Mouse (Mus musculus): ENCODE measurements around the gene Cand1. TPM values are rescaled to one million over a fixed set of nuclear protein-coding genes. Genes with fewer than 3 reads are reported as not detected.
A peak's percentile ranks its signal among the peaks of the same experiment; 100 is the strongest.

The Cand1 gene
- polyA plus RNA-seq, 1 experiment, result 27.1 TPM

DNA sequence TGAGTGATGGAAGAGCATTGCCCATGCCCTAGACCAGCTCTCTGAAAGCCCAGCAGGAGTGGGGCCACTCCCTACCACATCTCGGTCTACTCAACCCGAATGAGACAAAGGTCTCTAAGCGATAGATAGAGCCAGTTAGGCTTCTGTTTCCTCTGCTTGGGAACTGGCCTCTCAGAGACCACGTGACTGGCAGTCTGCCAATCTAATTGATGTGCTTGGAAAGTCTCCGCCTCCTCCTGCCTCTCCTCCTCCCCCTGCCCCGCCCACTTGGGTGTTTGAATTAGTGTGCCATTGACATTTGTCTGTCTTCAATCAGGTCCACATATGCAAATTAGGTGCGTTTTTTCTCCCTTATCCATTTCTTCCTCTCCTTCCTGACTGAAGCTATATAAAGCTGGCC lies 24.9 kb upstream of the Cand1 start:
- DNase-seq, result peak; percentile 14
- 74% methylated on average over 7 of the region's 7 CpGs for WGBS
- H3K4me3 ChIP-seq (ENCODE audit: insufficient read depth, low read depth, low read length), result no peak overlapping the region
- no peaks in the 10 kb centered on the region for H3K36me3 ChIP-seq (ENCODE audit: control insufficient read depth, insufficient read depth, low read length)
- H3K4me1 ChIP-seq (ENCODE audit: control insufficient read depth, insufficient read depth, low read length), result no peaks in the 10 kb centered on the region
- no peaks in the 10 kb centered on the region for H3K27me3 ChIP-seq (replicated peaks; ENCODE audit: control insufficient read depth, insufficient read depth, low read length)
- H3K27ac ChIP-seq (ENCODE audit: insufficient read depth, low read depth, low read length), result no peak overlapping the region
- TF ChIP-seq POLR2A (IDR thresholded peaks at IDR 0.05; ENCODE audit: low read depth, low read length) (no peak), CTCF (conservative IDR thresholded peaks at IDR 0.05; ENCODE audit: insufficient read depth, insufficient read length, low read depth, low read length) (no peak)

DNA sequence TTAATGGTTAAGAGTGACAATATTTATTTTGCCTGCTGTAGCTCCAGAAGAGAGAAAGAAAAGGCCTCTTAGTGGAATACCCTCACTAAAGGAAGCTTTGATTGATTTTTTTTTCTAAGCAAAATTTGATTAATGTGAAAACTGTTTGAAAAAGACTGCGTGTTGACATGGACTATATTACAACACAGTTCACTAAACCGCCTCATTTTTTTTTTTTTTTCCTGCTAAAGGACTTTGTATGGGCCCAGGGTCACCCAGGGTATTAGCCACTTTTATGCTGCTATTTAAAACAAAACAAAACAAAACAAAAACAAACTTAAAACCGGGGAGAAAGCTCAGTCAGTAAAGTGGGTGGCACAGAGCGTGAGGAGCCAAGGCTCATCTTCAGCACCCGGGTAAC lies 23.0 kb upstream of the Cand1 start:
- no peak for DNase-seq
- TF ChIP-seq CTCF (conservative IDR thresholded peaks at IDR 0.05; ENCODE audit: insufficient read depth, insufficient read length, low read depth, low read length) (no peak), POLR2A (IDR thresholded peaks at IDR 0.05; ENCODE audit: low read depth, low read length) (no peak)
- no peaks in the 10 kb centered on the region for H3K27me3 ChIP-seq (replicated peaks; ENCODE audit: control insufficient read depth, insufficient read depth, low read length)
- no peak overlapping the region for H3K27ac ChIP-seq (ENCODE audit: insufficient read depth, low read depth, low read length)
- 83% methylated on average over 5 of the region's 5 CpGs for WGBS
- H3K36me3 ChIP-seq (ENCODE audit: control insufficient read depth, insufficient read depth, low read length), result no peaks in the 10 kb centered on the region
- no peaks in the 10 kb centered on the region for H3K4me1 ChIP-seq (ENCODE audit: control insufficient read depth, insufficient read depth, low read length)
- H3K4me3 ChIP-seq (ENCODE audit: insufficient read depth, low read depth, low read length), result no peak overlapping the region

DNA sequence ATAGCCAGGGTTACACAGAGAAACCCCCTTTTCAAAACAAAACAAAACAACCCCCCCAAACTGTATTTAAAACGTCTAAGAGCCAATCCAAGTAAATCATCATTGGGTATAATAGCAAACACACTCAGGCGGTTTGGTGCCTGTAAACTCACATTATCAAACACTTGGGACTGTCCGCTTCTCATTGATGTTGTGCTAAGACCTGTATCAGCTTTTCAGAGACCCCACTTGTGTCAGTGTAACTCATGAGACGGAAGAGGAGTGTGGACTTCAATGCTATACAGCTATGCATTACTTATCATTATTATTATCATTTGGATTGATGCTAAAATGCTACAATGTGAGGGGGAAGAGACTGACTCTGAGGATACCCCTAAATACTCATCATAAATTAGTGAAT lies 18.0 kb upstream of the Cand1 start:
- Histone ChIP-seq H3K4me3 (ENCODE audit: insufficient read depth, low read depth, low read length) (no peak overlapping the region), H3K27ac (ENCODE audit: insufficient read depth, low read depth, low read length) (no peak overlapping the region), H3K4me1 (ENCODE audit: control insufficient read depth, insufficient read depth, low read length) (no peaks in the 10 kb centered on the region), H3K27me3 (replicated peaks; ENCODE audit: control insufficient read depth, insufficient read depth, low read length) (no peaks in the 10 kb centered on the region), H3K36me3 (ENCODE audit: control insufficient read depth, insufficient read depth, low read length) (no peaks in the 10 kb centered on the region)
- 73% methylated on average over 4 of the region's 4 CpGs for WGBS
- TF ChIP-seq POLR2A (IDR thresholded peaks at IDR 0.05; ENCODE audit: low read depth, low read length) (no peak), CTCF (conservative IDR thresholded peaks at IDR 0.05; ENCODE audit: insufficient read depth, insufficient read length, low read depth, low read length) (no peak)
- no peak for DNase-seq

DNA sequence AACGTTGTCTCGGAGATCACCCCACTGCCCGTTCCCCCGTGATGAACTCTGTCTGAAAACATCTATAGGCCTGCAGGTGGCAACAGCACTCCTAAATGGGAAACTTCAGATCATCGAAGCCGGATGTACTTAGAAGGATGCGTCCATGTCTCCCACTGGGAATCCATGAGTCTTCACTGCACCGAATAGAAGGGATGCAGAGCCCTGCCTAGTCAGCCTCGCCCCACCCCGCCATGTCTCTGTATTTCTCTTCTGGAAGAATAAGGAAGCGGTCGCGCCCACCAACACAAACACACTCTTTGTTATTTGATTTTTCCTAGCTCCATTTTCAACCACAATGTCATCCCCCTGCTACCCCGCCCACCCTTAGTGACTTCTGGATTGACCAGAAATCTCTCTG lies 4.3 kb upstream of the Cand1 start:
- no peak overlapping the region for H3K4me3 ChIP-seq (ENCODE audit: insufficient read depth, low read depth, low read length)
- peaks cover 2% of the 10 kb centered on the region; the same call in 1 of the 2 replicates for H3K4me1 ChIP-seq (ENCODE audit: control insufficient read depth, insufficient read depth, low read length)
- no peak for DNase-seq
- no peaks in the 10 kb centered on the region for H3K27me3 ChIP-seq (replicated peaks; ENCODE audit: control insufficient read depth, insufficient read depth, low read length)
- no peaks in the 10 kb centered on the region for H3K36me3 ChIP-seq (ENCODE audit: control insufficient read depth, insufficient read depth, low read length)
- 90% methylated on average over 14 of the region's 14 CpGs for WGBS
- TF ChIP-seq POLR2A (IDR thresholded peaks at IDR 0.05; ENCODE audit: low read depth, low read length), result no peak
- no peak for TF ChIP-seq CTCF (conservative IDR thresholded peaks at IDR 0.05; ENCODE audit: insufficient read depth, insufficient read length, low read depth, low read length)
- H3K27ac ChIP-seq (ENCODE audit: insufficient read depth, low read depth, low read length), result no peak overlapping the region

DNA sequence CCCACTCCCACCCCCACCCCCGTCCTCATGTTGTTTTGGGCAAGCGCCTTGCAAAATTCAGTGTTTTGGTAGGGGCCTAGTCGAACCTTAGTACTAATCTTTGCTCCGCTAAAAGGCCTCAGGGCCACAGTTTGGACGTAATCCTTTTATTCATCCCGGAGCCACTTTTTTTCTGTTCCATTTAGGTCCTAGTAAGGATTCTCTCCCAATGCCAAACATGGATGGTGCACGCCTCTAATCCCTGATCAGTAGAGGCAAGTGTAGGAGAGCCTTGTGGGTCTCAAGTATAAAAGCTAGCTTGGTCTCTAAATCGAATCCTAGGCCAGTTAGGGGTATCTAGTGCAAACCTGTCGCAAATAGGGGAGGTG lies 851 bp upstream of the Cand1 start:
- DNase-seq, result no peak
- H3K4me1 ChIP-seq (ENCODE audit: control insufficient read depth, insufficient read depth, low read length), result peaks cover 6% of the 10 kb centered on the region; the same call in 1 of the 2 replicates
- whole genome bisulfite sequencing, result 4% methylated on average over 9 of the region's 9 CpGs
- no peaks in the 10 kb centered on the region for H3K27me3 ChIP-seq (replicated peaks; ENCODE audit: control insufficient read depth, insufficient read depth, low read length)
- H3K36me3 ChIP-seq (ENCODE audit: control insufficient read depth, insufficient read depth, low read length), result no peaks in the 10 kb centered on the region
- H3K27ac ChIP-seq (ENCODE audit: insufficient read depth, low read depth, low read length), result peak overlapping the region; percentile 55
- TF ChIP-seq CTCF (conservative IDR thresholded peaks at IDR 0.05; ENCODE audit: insufficient read depth, insufficient read length, low read depth, low read length) (no peak), POLR2A (IDR thresholded peaks at IDR 0.05; ENCODE audit: low read depth, low read length) (no peak)
- peak overlapping the region; percentile 60 for H3K4me3 ChIP-seq (ENCODE audit: insufficient read depth, low read depth, low read length)

DNA sequence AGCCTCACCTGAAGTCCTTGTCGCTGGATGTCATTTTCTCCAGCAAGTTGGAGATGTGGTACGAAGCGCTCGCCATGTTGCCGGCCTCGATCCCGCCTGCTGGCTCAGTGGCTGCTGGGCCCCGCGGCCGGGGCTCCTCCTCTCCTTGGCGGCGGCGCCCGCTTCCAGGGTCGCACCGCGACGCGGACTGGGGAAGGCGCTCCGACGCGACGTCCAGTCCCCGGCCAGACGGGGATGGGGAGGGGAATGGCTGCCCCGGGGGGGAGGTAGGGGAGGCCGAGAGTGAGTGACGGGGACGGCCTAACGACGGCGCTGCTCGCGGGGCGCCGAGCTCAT lies 254 bp downstream of the Cand1 start:
- Histone ChIP-seq H3K27me3 (replicated peaks; ENCODE audit: control insufficient read depth, insufficient read depth, low read length) (no peaks in the 10 kb centered on the region), H3K36me3 (ENCODE audit: control insufficient read depth, insufficient read depth, low read length) (no peaks in the 10 kb centered on the region), H3K27ac (ENCODE audit: insufficient read depth, low read depth, low read length) (peak overlapping the region; percentile 92), H3K4me1 (ENCODE audit: control insufficient read depth, insufficient read depth, low read length) (peaks cover 6% of the 10 kb centered on the region; the same call in 1 of the 2 replicates), H3K4me3 (ENCODE audit: insufficient read depth, low read depth, low read length) (peak overlapping the region; percentile 95)
- DNase-seq, result no peak
- under 1% methylated on average over 37 of the region's 37 CpGs for WGBS
- no peak for TF ChIP-seq CTCF (conservative IDR thresholded peaks at IDR 0.05; ENCODE audit: insufficient read depth, insufficient read length, low read depth, low read length)
- TF ChIP-seq POLR2A (IDR thresholded peaks at IDR 0.05; ENCODE audit: low read depth, low read length), result no peak

DNA sequence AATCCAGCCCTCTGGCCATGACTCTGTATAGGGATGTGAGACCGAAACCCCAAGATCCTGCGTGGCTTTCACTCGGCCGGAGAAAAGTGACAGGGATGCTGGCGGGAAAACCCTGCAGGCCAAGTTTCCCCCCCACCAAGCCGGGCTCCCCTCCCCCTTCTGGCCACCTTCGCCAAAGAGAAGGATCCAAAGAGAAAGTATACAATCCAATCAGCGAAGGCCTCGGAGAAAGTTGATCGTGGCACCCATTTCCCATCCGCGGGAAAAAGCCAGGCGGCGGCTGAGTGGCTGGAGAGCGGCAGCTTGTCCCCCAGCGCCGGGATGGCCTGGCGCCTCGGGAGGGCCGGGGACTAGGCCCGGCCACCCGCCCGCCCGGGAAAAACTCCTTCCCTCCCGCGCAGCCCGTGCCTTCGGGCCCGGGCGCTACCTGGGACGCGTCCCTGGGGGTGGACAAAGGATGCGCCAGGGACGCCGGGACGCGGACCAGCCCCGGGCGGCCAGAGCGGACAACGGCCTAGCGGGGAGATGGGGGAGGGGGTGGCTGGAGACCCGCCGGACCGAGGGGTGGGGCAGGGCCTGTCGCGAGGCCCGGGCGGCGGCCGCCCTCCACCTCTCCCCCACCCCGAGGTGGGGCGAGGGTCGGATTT lies 747 bp downstream of the Cand1 start:
- TF ChIP-seq POLR2A (IDR thresholded peaks at IDR 0.05; ENCODE audit: low read depth, low read length), result no peak
- TF ChIP-seq CTCF (conservative IDR thresholded peaks at IDR 0.05; ENCODE audit: insufficient read depth, insufficient read length, low read depth, low read length), result no peak
- WGBS, result under 1% methylated on average over 54 of the region's 54 CpGs

More for the DNA sequence above, 747 bp downstream of the Cand1 start:
- H3K27me3 ChIP-seq (replicated peaks; ENCODE audit: control insufficient read depth, insufficient read depth, low read length), result no peaks in the 10 kb centered on the region
- peak overlapping the region; percentile 92 for H3K27ac ChIP-seq (ENCODE audit: insufficient read depth, low read depth, low read length)
- peak overlapping the region; percentile 95 for H3K4me3 ChIP-seq (ENCODE audit: insufficient read depth, low read depth, low read length)
- peaks cover 6% of the 10 kb centered on the region; the same call in 1 of the 2 replicates for H3K4me1 ChIP-seq (ENCODE audit: control insufficient read depth, insufficient read depth, low read length)
- DNase-seq, result peak; percentile 55
- no peaks in the 10 kb centered on the region for H3K36me3 ChIP-seq (ENCODE audit: control insufficient read depth, insufficient read depth, low read length)

Data from kidney, adult 2 months (tissue).